Mouse (Mus musculus): ENCODE measurements around the gene Thap7.

The Thap7 gene

GRCm38 (mm10) chr16:17488478-17489468 lies 42.2 kb downstream of the Thap7 start:
- 48% methylated on average over 14 of the region's 14 CpGs for WGBS

GRCm38 (mm10) chr16:17486505-17486904 lies 44.4 kb downstream of the Thap7 start:
- WGBS, result 22% methylated on average over 3 of the region's 3 CpGs

GRCm38 (mm10) chr16:17481465-17481864 lies 49.5 kb downstream of the Thap7 start:
- WGBS, result 86% methylated on average over 2 of the region's 2 CpGs

- 60% methylated on average over 4 of the region's 4 CpGs for WGBS
Measured at GRCm38 (mm10) chr16:17478331-17478943, 52.5 kb downstream of the Thap7 start.

Data from cerebral cortex, adult 2 months (tissue).